In genomic region chr6:47044385-47045200, GRCm38 (mm10) we compare ENCODE assay signal across 8 mouse cellular contexts.
A peak's percentile ranks its signal among the peaks of the same experiment; 100 is the strongest.
DNase-seq lines count a peak whose midpoint lies in the region; ATAC-seq and TF ChIP-seq lines count a peak whose summit lies in the region.

No protein-coding gene starts in this region.

- no peak for ATAC-seq in heart, embryonic 16.5 days (replicated peaks; ENCODE audit: extremely low read depth, insufficient read depth, low FRiP score)
- ATAC-seq in hindbrain, embryonic 11.5 days (ENCODE audit: low FRiP score): peak; percentile 78
- ATAC-seq in midbrain, embryonic 13.5 days: peak; percentile 72; the same call in 1 of the 2 replicates

- H3K4me3 ChIP-seq in heart, embryonic 16.5 days (ENCODE audit: low read length): peak overlapping the region; percentile 52
- H3K4me3 ChIP-seq in heart, adult 2 months: no peak overlapping the region
- peak overlapping the region; percentile 36 for H3K4me3 ChIP-seq in hindbrain, embryonic 11.5 days (ENCODE audit: low read depth, low read length)
- H3K4me3 ChIP-seq in midbrain, embryonic 13.5 days (replicated peaks): peak overlapping the region; percentile 42

- no peak for DNase-seq in heart, adult 2 months
- peak; percentile 27 for DNase-seq in embryo, embryonic 10 days (ENCODE audit: low spot score)
- DNase-seq in hindbrain, embryonic 11.5 days (ENCODE audit: low spot score): peak; percentile 38
- no peak for DNase-seq in frontal cortex, postnatal 10 days (ENCODE audit: low spot score in 2 of 2)
- DNase-seq in thymus, adult 18-20 months: no peak
- no peak for DNase-seq in layer of hippocampus, adult 9-11 months

- no peak for TF ChIP-seq CTCF in heart, adult 2 months (IDR thresholded peaks at IDR 0.05)

- H3K27ac ChIP-seq in heart, embryonic 16.5 days (ENCODE audit: low read length): no peak overlapping the region
- no peak overlapping the region for H3K27ac ChIP-seq in heart, adult 2 months
- no peak overlapping the region for H3K27ac ChIP-seq in hindbrain, embryonic 11.5 days (ENCODE audit: low read depth, low read length)
- H3K27ac ChIP-seq in midbrain, embryonic 13.5 days: no peak overlapping the region

- H3K4me1 ChIP-seq in heart, embryonic 16.5 days (ENCODE audit: control insufficient read depth, insufficient read depth, low read length): no peaks in the 10 kb centered on the region
- no peaks in the 10 kb centered on the region for H3K4me1 ChIP-seq in heart, adult 2 months (ENCODE audit: control insufficient read depth, insufficient read depth, low read length)
- H3K4me1 ChIP-seq in hindbrain, embryonic 11.5 days (replicated peaks; ENCODE audit: control insufficient read depth, insufficient read depth, low read length): no peaks in the 10 kb centered on the region
- no peaks in the 10 kb centered on the region; the same call in 1 of the 2 replicates for H3K4me1 ChIP-seq in midbrain, embryonic 13.5 days (replicated peaks)

- H3K79me2 ChIP-seq in heart, adult 2 months (replicated peaks; ENCODE audit: control insufficient read depth, insufficient read depth, low read length): no peaks in the 10 kb centered on the region

- WGBS in heart, embryonic 16.5 days: 5% methylated on average over 46 of the region's 46 CpGs
- 4% methylated on average over 45 of the region's 46 CpGs for WGBS in heart, adult 2 months
- WGBS in hindbrain, embryonic 11.5 days: 2% methylated on average over 46 of the region's 46 CpGs
- 4% methylated on average over 46 of the region's 46 CpGs for WGBS in midbrain, embryonic 13.5 days

- no peak for TF ChIP-seq EP300 in heart, adult 2 months (IDR thresholded peaks at IDR 0.05; ENCODE audit: insufficient read depth, low read depth, low read length)

- H3K9me3 ChIP-seq in heart, embryonic 16.5 days (replicated peaks; ENCODE audit: control insufficient read depth, low read length): no peaks in the 10 kb centered on the region
- no peaks in the 10 kb centered on the region for H3K9me3 ChIP-seq in hindbrain, embryonic 11.5 days (ENCODE audit: control insufficient read depth, low read length)
- no peaks in the 10 kb centered on the region for H3K9me3 ChIP-seq in midbrain, embryonic 13.5 days

- H3K9ac ChIP-seq in heart, embryonic 16.5 days (ENCODE audit: low read length): peak overlapping the region; percentile 24; the same call in 1 of the 2 replicates
- H3K9ac ChIP-seq in heart, adult 2 months (ENCODE audit: low read depth, low read length): no peak overlapping the region
- peak overlapping the region; percentile 58 for H3K9ac ChIP-seq in hindbrain, embryonic 11.5 days (ENCODE audit: low read depth, low read length)
- peak overlapping the region; percentile 56 for H3K9ac ChIP-seq in midbrain, embryonic 13.5 days (replicated peaks)

- 0 out of 2 replicates have a peak, but pooled peaks cover 2% of the 10 kb centered on the region for H3K27me3 ChIP-seq in heart, embryonic 16.5 days (ENCODE audit: control insufficient read depth, insufficient read depth, low read length)
- H3K27me3 ChIP-seq in heart, adult 2 months (ENCODE audit: control insufficient read depth, insufficient read depth, low read length): no peaks in the 10 kb centered on the region
- H3K27me3 ChIP-seq in hindbrain, embryonic 11.5 days (ENCODE audit: control insufficient read depth, insufficient read depth, low read length): no peaks in the 10 kb centered on the region
- peaks cover 19% of the 10 kb centered on the region for H3K27me3 ChIP-seq in midbrain, embryonic 13.5 days

- intact Hi-C loops in heart, adult 2 months (cut with DNase I): no loop called here

- H3K36me3 ChIP-seq in heart, embryonic 16.5 days (ENCODE audit: control insufficient read depth, insufficient read depth): no peaks in the 10 kb centered on the region
- H3K36me3 ChIP-seq in heart, adult 2 months (ENCODE audit: control insufficient read depth, insufficient read depth, low read length): no peaks in the 10 kb centered on the region
- no peaks in the 10 kb centered on the region for H3K36me3 ChIP-seq in hindbrain, embryonic 11.5 days (ENCODE audit: control insufficient read depth, insufficient read depth, low read length)
- no peaks in the 10 kb centered on the region for H3K36me3 ChIP-seq in midbrain, embryonic 13.5 days

- TF ChIP-seq POLR2A in heart, adult 2 months (IDR thresholded peaks at IDR 0.05; ENCODE audit: insufficient read depth, low read depth, low read length): no peak

- peak overlapping the region; percentile 69 for H3K4me2 ChIP-seq in heart, embryonic 16.5 days (ENCODE audit: low read depth, low read length)
- peak overlapping the region; percentile 58 for H3K4me2 ChIP-seq in hindbrain, embryonic 11.5 days (replicated peaks; ENCODE audit: low read depth, low read length)
- peak overlapping the region; percentile 61 for H3K4me2 ChIP-seq in midbrain, embryonic 13.5 days (replicated peaks)

Comparison
In these comparisons a context has a peak if more than half of its experiments do, and no peak if none do; other contexts are left out.
1. DNase-seq: peak in embryo, embryonic 10 days (single experiment) and hindbrain, embryonic 11.5 days (single experiment); none in heart, adult 2 months (0 of 2), frontal cortex, postnatal 10 days (0 of 2), thymus, adult 18-20 months (0 of 2) and layer of hippocampus, adult 9-11 months (single experiment).
2. Peak in every context shown above with its lines, with median percentiles within 50 percentile points of each other: H3K4me2 ChIP-seq.